Mouse (Mus musculus) kidney, postnatal 14 days (tissue): ENCODE data around the gene A3galt2.

Experiments
- DNase-seq: peaks from one replicate; pipeline ENCODE4 v3.0.0; 2022; ENCODE audit warnings: mixed read lengths

The A3galt2 gene

GRCm38 (mm10) chr4:128755064-128755463 lies at the start of gene A3galt2:
Gene A3galt2, plus strand, starts transcription at chr4:128755364.
- DNase-seq, result no peak

- DNase-seq, result peak; percentile 63
These were observed 48.5 kb upstream of the A3galt2 start for GRCm38 (mm10) chr4:128706626-128707025.

DNA sequence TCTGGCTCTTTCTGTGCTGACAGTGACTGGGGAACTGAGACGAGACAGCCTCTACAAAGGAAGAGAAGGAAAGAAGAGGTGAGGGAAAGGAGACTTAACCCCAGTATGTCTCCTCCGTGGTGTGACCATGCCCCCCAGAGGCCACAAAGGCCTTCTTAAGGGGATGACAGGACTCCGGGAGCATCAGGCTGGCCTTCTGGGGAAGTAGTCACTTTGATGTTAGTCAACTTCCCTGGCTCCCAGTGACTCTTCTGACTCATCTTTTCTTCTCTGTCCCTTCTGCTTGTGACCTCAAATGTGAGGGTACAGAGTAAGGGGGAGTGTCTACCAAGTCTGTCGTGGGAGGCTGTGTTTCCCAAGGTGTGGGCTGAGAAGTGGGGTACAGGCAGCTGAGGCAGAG lies 47.8 kb upstream of the A3galt2 start:
- no peak for DNase-seq

GRCm38 (mm10) chr4:128709061-128709780 lies 45.9 kb upstream of the A3galt2 start:
- DNase-seq, result no peak

- DNase-seq, result no peak
These were observed 45.4 kb upstream of the A3galt2 start for GRCm38 (mm10) chr4:128709781-128710166.

DNA sequence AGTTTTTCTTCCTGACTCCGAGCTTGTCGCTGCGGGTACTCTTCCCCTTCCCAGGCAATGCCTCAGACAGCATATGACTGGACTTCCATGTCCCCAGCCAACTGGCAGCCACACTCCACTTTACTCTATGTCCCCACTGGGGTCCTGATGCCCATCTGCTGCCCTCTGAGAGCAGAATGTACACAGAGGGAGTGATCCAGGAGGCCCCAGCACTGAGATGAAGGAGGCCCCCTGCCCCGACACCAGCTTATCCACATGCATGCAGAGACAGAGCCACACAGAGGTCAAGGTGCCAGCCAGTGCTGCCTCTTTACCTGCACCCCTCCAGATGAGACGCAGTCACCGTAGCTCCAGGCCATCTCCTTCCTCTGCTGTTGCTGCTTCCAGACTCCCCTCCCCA lies 44.9 kb upstream of the A3galt2 start:
- DNase-seq, result no peak

DNA sequence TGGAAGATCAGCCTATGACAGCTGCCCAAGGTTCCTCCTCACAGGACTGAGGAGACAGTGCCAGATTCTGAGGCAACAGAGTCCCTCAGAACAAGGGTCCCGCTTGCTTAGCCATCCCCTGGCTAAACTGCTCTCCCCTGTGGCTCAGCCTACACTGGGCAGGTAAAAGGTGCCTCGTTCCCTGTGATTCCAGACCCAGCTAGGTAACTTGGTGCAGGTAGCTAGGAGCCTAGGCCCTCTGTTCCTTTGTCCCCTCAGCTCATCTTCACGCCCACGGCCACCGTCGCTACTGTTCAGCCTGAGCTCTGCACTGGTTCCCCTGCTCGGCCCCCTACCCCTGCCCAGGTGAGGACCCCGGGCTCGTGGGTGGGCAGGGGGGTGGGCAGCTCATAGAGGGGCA lies 44.4 kb upstream of the A3galt2 start:
- no peak for DNase-seq

DNA sequence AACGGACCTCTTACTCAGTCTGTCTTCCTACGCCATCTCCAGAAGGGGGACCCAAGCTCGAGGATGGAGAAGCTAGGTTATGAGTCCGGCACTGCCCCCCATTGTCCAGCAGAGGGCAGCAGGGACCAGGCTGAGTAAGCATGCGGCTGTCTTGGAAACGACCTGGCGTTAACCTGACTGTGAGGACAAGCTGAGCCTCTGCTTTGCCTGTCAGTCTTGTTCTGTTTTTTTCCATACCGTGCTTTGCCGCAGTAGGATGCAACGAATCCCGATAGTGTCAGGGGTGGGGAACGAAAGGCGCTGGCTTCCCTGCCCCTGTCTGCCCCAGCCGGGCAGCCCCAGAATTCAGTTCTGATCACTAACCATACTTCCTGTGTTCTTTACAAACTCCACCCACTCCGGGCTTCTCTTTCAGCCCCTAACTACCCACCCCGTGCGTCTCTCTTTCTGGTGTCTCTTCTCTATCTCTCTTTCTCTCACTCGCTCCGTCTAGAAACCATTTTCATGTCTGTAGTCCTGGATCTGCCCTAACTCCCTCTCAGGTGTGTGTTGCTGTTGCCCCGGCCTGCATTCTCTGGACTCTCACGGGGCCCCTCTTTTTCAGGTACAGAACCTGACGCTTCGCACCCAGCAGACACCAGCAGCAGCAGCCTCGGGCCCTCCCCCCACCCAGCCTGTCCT lies 43.6 kb upstream of the A3galt2 start:
- DNase-seq, result peak; percentile 95

DNA sequence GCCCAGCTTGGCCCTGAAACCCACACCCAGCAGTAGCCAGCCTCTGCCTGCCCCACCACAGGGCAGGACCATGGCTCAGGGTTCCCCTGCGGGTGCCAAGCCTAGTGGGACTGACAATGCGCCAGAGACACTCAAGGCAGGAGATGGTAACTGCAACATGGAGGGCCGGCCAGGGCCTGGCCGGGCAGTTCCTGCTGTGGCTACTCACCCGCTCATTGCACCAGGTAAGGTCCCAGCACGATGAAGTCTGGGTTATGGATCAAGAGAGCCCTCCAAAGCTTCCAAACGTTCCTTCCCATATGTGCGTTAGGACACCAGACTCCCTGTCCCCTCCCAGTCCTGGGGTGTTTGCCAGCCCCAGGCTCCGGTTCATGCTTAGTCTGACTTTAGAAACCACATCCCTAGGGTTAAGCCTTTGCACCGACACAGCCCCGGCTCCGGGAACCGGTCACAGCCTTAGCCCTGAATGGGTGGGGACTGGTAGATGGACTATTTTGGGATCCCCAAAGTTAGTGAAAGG lies 43.0 kb upstream of the A3galt2 start:
- DNase-seq, result peak; percentile 34

DNA sequence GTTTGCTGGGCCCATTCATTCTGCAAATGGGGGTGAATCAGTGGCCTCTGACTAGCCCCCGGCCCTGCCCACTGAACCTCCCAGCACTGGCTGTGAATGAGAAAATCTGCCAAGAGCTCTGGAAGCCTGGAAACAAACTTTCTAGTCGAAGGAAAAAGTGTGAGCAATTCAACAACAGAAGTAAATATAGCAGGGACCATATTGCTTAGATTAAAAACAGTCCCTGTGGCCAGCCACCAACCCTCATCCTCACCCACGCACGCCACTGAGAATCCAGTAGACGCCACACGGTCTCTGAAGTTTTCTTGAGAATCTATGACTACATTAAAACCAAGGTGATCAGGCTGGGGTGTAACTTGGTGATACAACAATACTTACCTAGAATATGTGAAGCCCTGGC lies 42.2 kb upstream of the A3galt2 start:
- no peak for DNase-seq

GRCm38 (mm10) chr4:128715241-128716204 lies 39.6 kb upstream of the A3galt2 start:
- peak; percentile 55 for DNase-seq

DNA sequence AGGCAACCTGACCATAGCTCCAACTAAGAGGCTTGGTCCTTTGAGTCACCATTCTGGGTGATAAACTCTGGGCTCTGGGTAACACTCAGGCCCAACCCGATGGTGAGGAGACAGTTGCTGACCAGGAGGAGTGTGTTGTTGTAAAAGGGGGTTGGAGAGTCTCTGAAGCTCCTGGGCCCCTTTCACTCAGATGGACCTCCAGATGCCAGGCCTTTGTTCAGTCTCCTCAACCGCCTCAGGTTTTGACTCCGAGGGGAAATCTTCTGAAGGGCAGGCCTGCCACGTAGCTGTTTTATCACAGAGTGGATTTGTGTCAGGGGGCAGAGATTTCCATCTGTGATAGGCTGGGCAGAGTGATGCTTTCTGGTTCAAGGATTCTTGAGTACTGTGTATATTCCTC lies 38.9 kb upstream of the A3galt2 start:
- no peak for DNase-seq

GRCm38 (mm10) chr4:128716731-128717130 lies 38.4 kb upstream of the A3galt2 start:
- no peak for DNase-seq

- DNase-seq, result peak; percentile 84
These were observed 35.1 kb upstream of the A3galt2 start for GRCm38 (mm10) chr4:128720110-128720509.

DNA sequence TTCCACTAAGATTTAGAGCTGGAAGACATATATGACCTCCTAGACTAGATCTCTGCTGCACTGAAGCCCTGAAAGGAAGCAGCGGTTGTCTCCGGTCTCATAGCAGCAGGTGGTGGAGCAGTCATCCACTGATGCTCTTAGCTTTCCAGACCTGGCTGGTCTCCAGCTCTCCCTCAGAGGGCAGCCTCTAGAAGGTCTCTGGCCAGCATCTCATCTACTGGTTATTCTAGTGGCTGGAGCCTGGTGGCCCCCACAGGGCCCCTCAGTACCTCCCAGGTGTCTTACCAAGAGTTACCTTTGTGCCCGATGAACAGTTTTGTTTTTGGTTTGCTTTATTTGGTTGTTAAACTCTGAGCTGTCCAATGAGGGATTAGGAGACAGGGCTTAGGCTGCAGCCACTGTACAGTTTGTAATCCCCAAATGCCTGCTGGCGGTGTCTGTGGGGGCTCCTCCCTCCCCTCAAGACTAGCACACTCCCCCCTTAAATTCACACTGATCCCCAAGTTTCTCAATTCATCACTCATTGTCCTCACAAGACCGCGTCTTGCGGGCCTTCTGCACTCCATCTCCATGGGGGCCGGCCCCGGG lies 34.0 kb upstream of the A3galt2 start:
- DNase-seq, result no peak

GRCm38 (mm10) chr4:128721761-128722160 lies 33.4 kb upstream of the A3galt2 start:
- DNase-seq, result no peak

- DNase-seq, result no peak
These were observed 32.2 kb upstream of the A3galt2 start for GRCm38 (mm10) chr4:128722932-128723331.

DNA sequence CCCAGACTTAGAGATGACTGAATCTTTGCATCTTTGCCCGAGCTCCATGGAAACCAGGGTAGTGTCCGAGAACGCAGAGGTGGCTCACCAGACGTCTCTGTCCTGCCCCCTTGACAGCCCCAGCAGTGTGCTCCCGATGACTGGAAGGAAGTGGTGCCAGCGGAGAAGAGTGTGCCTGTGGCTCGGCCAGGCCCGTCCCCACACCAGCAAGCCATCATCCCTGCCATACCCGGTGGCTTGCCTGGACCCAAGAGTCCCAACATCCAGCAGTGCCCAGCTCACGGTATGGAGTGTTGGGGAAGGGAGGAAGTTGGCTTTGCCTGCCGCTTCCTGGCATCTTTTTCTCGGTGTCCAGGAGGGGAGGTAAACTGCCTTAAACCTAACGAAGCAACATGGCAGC lies 31.7 kb upstream of the A3galt2 start:
- DNase-seq, result no peak

GRCm38 (mm10) chr4:128724059-128724458 lies 31.1 kb upstream of the A3galt2 start:
- no peak for DNase-seq

- DNase-seq, result peak; percentile 93
These were observed 28.0 kb upstream of the A3galt2 start for GRCm38 (mm10) chr4:128727019-128727720.

GRCm38 (mm10) chr4:128727721-128728430 lies 27.3 kb upstream of the A3galt2 start:
- peak; percentile 81 for DNase-seq
